Mouse (Mus musculus) MEL (cell line): ENCODE measurements around the gene Nrn1l. TPM values are rescaled to one million over a fixed set of nuclear protein-coding genes. Genes with fewer than 3 reads are reported as not detected.

Source experiments
- DNase-seq: peaks from one replicate; pipeline ENCODE4 v3.0.0; 2011; ENCODE audit warnings: low read depth, low spot score
- H3K27ac ChIP-seq: 2 replicates; pipeline ENCODE4 v1.5.1; 2012; ENCODE audit warnings: low read depth, mild to moderate bottlenecking, control low read depth, low read length, moderate library complexity; ENCODE audit not compliant: control insufficient read depth
- H3K27me3 ChIP-seq, 2 experiments: fragments of 150-350 bp in 1 of 2; sonication (generic) in 1 of 2; 2 replicates each; pipeline ENCODE4 v1.6.1; 2012; ENCODE audit warnings: low read length in 2 of 2, mild to moderate bottlenecking in 2 of 2, improper control_type of control experiment in 1 of 2, moderate library complexity in 1 of 2; ENCODE audit not compliant: insufficient read depth in 2 of 2, control insufficient read depth in 1 of 2
- H3K36me3 ChIP-seq, 2 experiments: 2 replicates each; pipeline ENCODE4 v1.6.1; 2012 to 2014; ENCODE audit warnings: low read length in 2 of 2, improper control_type of control experiment in 1 of 2, inconsistent platforms in 1 of 2, mild to moderate bottlenecking in 1 of 2; ENCODE audit not compliant: insufficient read depth in 2 of 2, control insufficient read depth in 1 of 2
- H3K4me1 ChIP-seq, 2 experiments: fragments of 150-350 bp in 1 of 2; sonication (generic) in 1 of 2; 2 replicates each; pipeline ENCODE4 v1.6.1; 2012; ENCODE audit warnings: low read length in 2 of 2, improper control_type of control experiment in 1 of 2, mild to moderate bottlenecking in 1 of 2; ENCODE audit not compliant: insufficient read depth in 2 of 2, control insufficient read depth in 1 of 2
- H3K4me3 ChIP-seq, 2 experiments: fragments of 150-350 bp in 1 of 2; sonication (generic) in 1 of 2; 2 replicates each; pipeline ENCODE4 v1.5.1; 2012; ENCODE audit warnings: low read depth in 2 of 2, low read length in 2 of 2, mild to moderate bottlenecking in 2 of 2, moderate library complexity in 2 of 2, control low read depth in 1 of 2, improper control_type of control experiment in 1 of 2; ENCODE audit not compliant: control insufficient read depth in 1 of 2, insufficient read depth in 1 of 2
- H3K79me2 ChIP-seq: 2 replicates; pipeline ENCODE4 v1.6.1; 2012; ENCODE audit warnings: mild to moderate bottlenecking, low read length, moderate library complexity; ENCODE audit not compliant: control insufficient read depth, poor library complexity, insufficient read depth
- H3K9ac ChIP-seq: 2 replicates; pipeline ENCODE4 v1.6.1; 2012; ENCODE audit warnings: low read depth, mild to moderate bottlenecking, control low read depth, low read length, moderate library complexity; ENCODE audit not compliant: control insufficient read depth, poor library complexity, severe bottlenecking
- H3K9me3 ChIP-seq: fragments of 150-350 bp; sonication (generic); replicated peaks from 2 replicates; pipeline ENCODE4 v1.6.1; 2012; ENCODE audit warnings: mild to moderate bottlenecking, low read length, improper control_type of control experiment, moderate library complexity; ENCODE audit not compliant: insufficient read depth
- HCFC1 ChIP-seq: IDR thresholded peaks from 2 replicates; pipeline ENCODE4 v1.6.1; 2012; ENCODE audit warnings: low read depth, mild to moderate bottlenecking, inconsistent platforms, low read length, improper control_type of control experiment, moderate library complexity
- ZKSCAN1 ChIP-seq: IDR thresholded peaks from 2 replicates; pipeline ENCODE4 v1.6.1; 2012; ENCODE audit warnings: low read depth, mild to moderate bottlenecking, inconsistent platforms, low read length, improper control_type of control experiment, moderate library complexity
- polyA plus RNA-seq, 2 experiments: library from polyadenylated mRNA; stranded (reverse) in 1 of 2; unstranded in 1 of 2; fragments of >175 nt in 1 of 2; fragments of >200 nt in 1 of 2; gene quantifications; 2 replicates each; pipeline versions ENCODE4 v1.2.1 to v1.2.4; 2012; ENCODE audit warnings: low replicate concordance in 2 of 2, low read depth in 1 of 2; ENCODE audit not compliant: insufficient read length in 2 of 2, insufficient read depth in 1 of 2, missing spikeins in 1 of 2
- total RNA-seq: library from RNA; depleted of rRNA; stranded (reverse); fragments of 300-350 nt; gene quantifications from 2 replicates; pipeline ENCODE4 v1.2.3, GENCODE M21; 2012; rRNA removed

Gene Nrn1l
- total and polyA plus RNA-seq, 3 experiments = 0.39 TPM; not detected in 2

GRCm38 (mm10) chr8:105943321-105943739 lies 50.0 kb downstream of the Nrn1l start, which contains the start of gene Lcat:
TSS of gene Lcat (minus strand) at chr8:105943382.
- no peak for DNase-seq
- TF ChIP-seq HCFC1 = no peak
- no peak for TF ChIP-seq ZKSCAN1
- Histone ChIP-seq H3K27ac (no peak within 1 kb of the TSS), H3K9me3 (no peaks in the 10 kb centered on the region), H3K4me3 (no peak within 1 kb of the TSS), H3K79me2 (no peaks in the 10 kb centered on the region), H3K27me3 (no peaks in the 10 kb centered on the region), H3K9ac (no peak within 1 kb of the TSS), H3K4me1 (no peaks in the 10 kb centered on the region), H3K36me3 (peaks cover 0 to 6% of the 10 kb centered on the region in 2 experiments; a peak in 3 of 4 replicates)

Other genes with a start within 250 kb of the Nrn1l start
- gene Carmil2, start 207.3 kb upstream of the Nrn1l start, total RNA-seq = 7.9 and 9.5 TPM in 2 replicates
- 10 to 100 TPM in 1 of 2 experiments, not detected in 1; 62.7 TPM for gene Carmil2, start 207.3 kb upstream of the Nrn1l start, polyA plus RNA-seq
- 7.5 and 9.3 TPM in 2 replicates for gene Acd, start 192.5 kb upstream of the Nrn1l start, total RNA-seq
- gene Acd, start 192.5 kb upstream of the Nrn1l start, polyA plus RNA-seq = 10 to 100 TPM in 1 of 2 experiments, not detected in 1; 53.9 TPM
- 12.3 and 13.7 TPM in 2 replicates for gene Pard6a, start 192.4 kb upstream of the Nrn1l start, total RNA-seq
- gene Pard6a, start 192.4 kb upstream of the Nrn1l start, polyA plus RNA-seq = 10 to 100 TPM in 1 of 2 experiments, not detected in 1; 20.5 TPM
- gene 4933405L10Rik, start 185.9 kb upstream of the Nrn1l start, total RNA-seq = 0.13 and 0.23 TPM in 2 replicates
- gene 4933405L10Rik, start 185.9 kb upstream of the Nrn1l start, polyA plus RNA-seq = under 1 TPM in 1 of 2 experiments, not detected in 1; 0.42 TPM
- 22.0 TPM in 2 replicates for gene Enkd1, start 185.4 kb upstream of the Nrn1l start, total RNA-seq
- 10 to 100 TPM in 1 of 2 experiments, not detected in 1; 42.6 TPM for gene Enkd1, start 185.4 kb upstream of the Nrn1l start, polyA plus RNA-seq
- 7.0 and 8.3 TPM in 2 replicates for gene Gfod2, start 134.9 kb upstream of the Nrn1l start, total RNA-seq
- 1 to 10 TPM in 1 of 2 experiments, not detected in 1; 7.0 TPM for gene Gfod2, start 134.9 kb upstream of the Nrn1l start, polyA plus RNA-seq
- gene Ranbp10, start 66.2 kb upstream of the Nrn1l start, total RNA-seq = 7.4 and 7.7 TPM in 2 replicates
- 10 to 100 TPM in 1 of 2 experiments, not detected in 1; 22.1 TPM for gene Ranbp10, start 66.2 kb upstream of the Nrn1l start, polyA plus RNA-seq
- not detected in 2 replicates for gene Tsnaxip1, start 65.8 kb upstream of the Nrn1l start, total RNA-seq
- gene Tsnaxip1, start 65.8 kb upstream of the Nrn1l start, polyA plus RNA-seq = under 1 TPM in 1 of 2 experiments, not detected in 1; 0.10 TPM
- 14.2 and 15.7 TPM in 2 replicates for gene Cenpt, start 40.3 kb upstream of the Nrn1l start, total RNA-seq
- 10 to 100 TPM in 1 of 2 experiments, not detected in 1; 26.5 TPM for gene Cenpt, start 40.3 kb upstream of the Nrn1l start, polyA plus RNA-seq
- gene Thap11, start 38.4 kb upstream of the Nrn1l start, total RNA-seq = 41.9 and 48.8 TPM in 2 replicates
- 10 to 100 TPM in 1 of 2 experiments, not detected in 1; 51.4 TPM for gene Thap11, start 38.4 kb upstream of the Nrn1l start, polyA plus RNA-seq
- 167 and 198 TPM in 2 replicates for gene Nutf2, start 33.0 kb upstream of the Nrn1l start, total RNA-seq
- gene Nutf2, start 33.0 kb upstream of the Nrn1l start, polyA plus RNA-seq = 10 to 100 TPM in 1 of 2 experiments, not detected in 1; 28.0 TPM
- gene Edc4, start 12.7 kb upstream of the Nrn1l start, total RNA-seq = 44.5 and 46.1 TPM in 2 replicates
- 10 to 100 TPM in 1 of 2 experiments, not detected in 1; 72.1 TPM for gene Edc4, start 12.7 kb upstream of the Nrn1l start, polyA plus RNA-seq
- gene Pskh1, start 6.9 kb downstream of the Nrn1l start, total RNA-seq = 11.5 and 12.9 TPM in 2 replicates
- gene Pskh1, start 6.9 kb downstream of the Nrn1l start, polyA plus RNA-seq = 10 to 100 TPM in 1 of 2 experiments, not detected in 1; 26.2 TPM
- gene Ctrl, start 40.3 kb downstream of the Nrn1l start, total RNA-seq = 0.69 and 1.5 TPM in 2 replicates
- gene Ctrl, start 40.3 kb downstream of the Nrn1l start, polyA plus RNA-seq = 1 to 10 TPM in 1 of 2 experiments, not detected in 1; 3.0 TPM
- 228 and 275 TPM in 2 replicates for gene Psmb10, start 44.9 kb downstream of the Nrn1l start, total RNA-seq
- gene Psmb10, start 44.9 kb downstream of the Nrn1l start, polyA plus RNA-seq = 100 to 1,000 TPM in 1 of 2 experiments, not detected in 1; 193 TPM
- gene Lcat, start 49.8 kb downstream of the Nrn1l start, total RNA-seq = 0.78 and 1.1 TPM in 2 replicates
- gene Lcat, start 49.8 kb downstream of the Nrn1l start, polyA plus RNA-seq = 1 to 10 TPM in 1 of 2 experiments, not detected in 1; 2.5 TPM
- gene Slc12a4, start 72.5 kb downstream of the Nrn1l start, total RNA-seq = 22.2 and 25.6 TPM in 2 replicates
- gene Slc12a4, start 72.5 kb downstream of the Nrn1l start, polyA plus RNA-seq = 10 to 100 TPM in 1 of 2 experiments, not detected in 1; 32.3 TPM
- gene Dpep3, start 85.9 kb downstream of the Nrn1l start, total RNA-seq = not detected in 2 replicates
- under 1 TPM in 1 of 2 experiments, not detected in 1; 0.11 TPM for gene Dpep3, start 85.9 kb downstream of the Nrn1l start, polyA plus RNA-seq
- 8.6 and 9.2 TPM in 2 replicates for gene Dus2, start 97.8 kb downstream of the Nrn1l start, total RNA-seq
- 10 to 100 TPM in 1 of 2 experiments, not detected in 1; 11.9 TPM for gene Dus2, start 97.8 kb downstream of the Nrn1l start, polyA plus RNA-seq
- gene Dpep2nb, start 112.4 kb downstream of the Nrn1l start, total RNA-seq = not detected in 2 replicates
- gene Dpep2nb, start 112.4 kb downstream of the Nrn1l start, polyA plus RNA-seq = under 1 TPM in 1 of 2 experiments, not detected in 1; 0.14 TPM
- gene Ddx28, start 118.3 kb downstream of the Nrn1l start, total RNA-seq = 23.4 and 29.9 TPM in 2 replicates
- gene Ddx28, start 118.3 kb downstream of the Nrn1l start, polyA plus RNA-seq = 10 to 100 TPM in 1 of 2 experiments, not detected in 1; 21.8 TPM
- 14.4 and 16.9 TPM in 2 replicates for gene Nfatc3, start 165.3 kb downstream of the Nrn1l start, total RNA-seq
- 10 to 100 TPM; 50.2 to 59.3 TPM for gene Nfatc3, start 165.3 kb downstream of the Nrn1l start, polyA plus RNA-seq
- 1.3 and 2.3 TPM in 2 replicates for gene Esrp2, start 243.4 kb downstream of the Nrn1l start, total RNA-seq
- gene Esrp2, start 243.4 kb downstream of the Nrn1l start, polyA plus RNA-seq = 1 to 10 TPM in 1 of 2 experiments, not detected in 1; 4.5 TPM